Mouse (Mus musculus): ENCODE measurements around the gene Rell1. TPM values are rescaled to one million over a fixed set of nuclear protein-coding genes. Genes with fewer than 3 reads are reported as not detected.
A peak's percentile ranks its signal among the peaks of the same experiment; 100 is the strongest.

Gene Rell1
- total and polyA plus RNA-seq, 2 experiments, result 5.7 to 8.4 TPM

DNA sequence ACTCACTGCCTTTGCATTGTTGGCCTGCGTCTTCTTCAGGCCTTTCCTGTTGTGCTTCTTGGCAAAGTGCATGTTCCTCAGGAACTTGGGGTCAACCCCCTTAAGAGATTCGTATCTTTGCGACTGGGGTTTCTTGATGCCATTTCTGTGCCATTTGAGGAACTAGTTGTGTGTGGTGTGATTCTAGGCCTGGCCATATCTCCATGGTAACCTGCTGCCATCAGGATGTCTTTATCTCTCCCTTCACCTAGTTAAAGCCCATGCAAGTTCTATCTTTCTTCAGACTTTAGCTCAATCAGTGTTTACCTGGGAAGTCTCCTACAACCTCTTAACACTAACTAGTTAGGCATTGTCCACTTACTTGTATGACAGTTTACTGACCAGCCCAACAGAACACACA is 22.0 kb upstream of the Rell1 start:
- no peak overlapping the region for H3K4me3 ChIP-seq (ENCODE audit: insufficient read depth, low read depth, low read length)
- 95% methylated on average over 3 of the region's 3 CpGs for WGBS
- no peaks in the 10 kb centered on the region for H3K27me3 ChIP-seq (ENCODE audit: control insufficient read depth, insufficient read depth, low read length)
- no peaks in the 10 kb centered on the region for H3K4me1 ChIP-seq (ENCODE audit: control insufficient read depth, insufficient read depth, low read length)
- H3K36me3 ChIP-seq (ENCODE audit: control insufficient read depth, insufficient read depth, low read length), result no peaks in the 10 kb centered on the region
- TF ChIP-seq POLR2A (IDR thresholded peaks at IDR 0.05; ENCODE audit: extremely low read depth, insufficient read depth, low read length), result no peak
- TF ChIP-seq CTCF (IDR thresholded peaks at IDR 0.05; ENCODE audit: low read depth, low read length), result no peak
- H3K79me2 ChIP-seq (ENCODE audit: control insufficient read depth, insufficient read depth, low read length), result no peaks in the 10 kb centered on the region
- DNase-seq (ENCODE audit: extremely low read depth, low read depth, low spot score), result no peak
- no peak overlapping the region for H3K9ac ChIP-seq (ENCODE audit: low read depth, low read length)
- no peak overlapping the region for H3K27ac ChIP-seq (replicated peaks; ENCODE audit: insufficient read depth, low read depth, low read length)

DNA sequence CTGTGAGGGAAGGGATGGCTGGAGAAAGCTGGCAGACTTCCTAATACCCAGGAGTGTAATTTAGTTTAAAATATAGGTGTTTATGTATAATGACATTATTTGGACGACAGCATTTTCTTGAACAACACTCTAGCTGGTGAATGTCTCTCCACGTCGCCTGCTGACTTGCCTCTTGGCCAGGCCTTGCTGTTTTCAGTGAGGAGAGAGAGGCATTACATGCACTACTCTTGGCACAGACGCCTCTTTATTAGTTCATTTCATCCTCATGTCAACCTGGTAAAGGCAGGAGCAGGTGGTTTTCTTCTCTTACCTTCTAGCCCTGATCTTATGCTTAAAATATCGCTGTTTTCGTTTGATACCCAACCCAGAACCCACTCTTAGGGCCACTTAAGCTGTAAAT is 17.6 kb upstream of the Rell1 start:
- no peak for TF ChIP-seq CTCF (IDR thresholded peaks at IDR 0.05; ENCODE audit: low read depth, low read length)
- TF ChIP-seq POLR2A (IDR thresholded peaks at IDR 0.05; ENCODE audit: extremely low read depth, insufficient read depth, low read length), result no peak
- Histone ChIP-seq H3K27ac (replicated peaks; ENCODE audit: insufficient read depth, low read depth, low read length) (no peak overlapping the region), H3K27me3 (ENCODE audit: control insufficient read depth, insufficient read depth, low read length) (no peaks in the 10 kb centered on the region), H3K36me3 (ENCODE audit: control insufficient read depth, insufficient read depth, low read length) (no peaks in the 10 kb centered on the region), H3K4me3 (ENCODE audit: insufficient read depth, low read depth, low read length) (no peak overlapping the region), H3K79me2 (ENCODE audit: control insufficient read depth, insufficient read depth, low read length) (no peaks in the 10 kb centered on the region), H3K4me1 (ENCODE audit: control insufficient read depth, insufficient read depth, low read length) (no peaks in the 10 kb centered on the region), H3K9ac (ENCODE audit: low read depth, low read length) (no peak overlapping the region)
- 95% methylated on average over 6 of the region's 6 CpGs for WGBS
- DNase-seq (ENCODE audit: extremely low read depth, low read depth, low spot score), result no peak

- WGBS, result 61% methylated on average over 11 of the region's 11 CpGs
- no peaks in the 10 kb centered on the region for H3K27me3 ChIP-seq (ENCODE audit: control insufficient read depth, insufficient read depth, low read length)
- TF ChIP-seq CTCF (IDR thresholded peaks at IDR 0.05; ENCODE audit: low read depth, low read length) (no peak), POLR2A (IDR thresholded peaks at IDR 0.05; ENCODE audit: extremely low read depth, insufficient read depth, low read length) (no peak)
- no peaks in the 10 kb centered on the region for H3K36me3 ChIP-seq (ENCODE audit: control insufficient read depth, insufficient read depth, low read length)
- H3K27ac ChIP-seq (replicated peaks; ENCODE audit: insufficient read depth, low read depth, low read length), result no peak overlapping the region
- no peaks in the 10 kb centered on the region for H3K79me2 ChIP-seq (ENCODE audit: control insufficient read depth, insufficient read depth, low read length)
- H3K4me3 ChIP-seq (ENCODE audit: insufficient read depth, low read depth, low read length), result no peak overlapping the region
- H3K4me1 ChIP-seq (ENCODE audit: control insufficient read depth, insufficient read depth, low read length), result no peaks in the 10 kb centered on the region
- DNase-seq (ENCODE audit: extremely low read depth, low read depth, low spot score), result no peak
- H3K9ac ChIP-seq (ENCODE audit: low read depth, low read length), result no peak overlapping the region
These were observed 13.6 kb upstream of the Rell1 start for GRCm38 (mm10) chr5:63982296-63982695.

- TF ChIP-seq POLR2A (IDR thresholded peaks at IDR 0.05; ENCODE audit: extremely low read depth, insufficient read depth, low read length) (no peak), CTCF (IDR thresholded peaks at IDR 0.05; ENCODE audit: low read depth, low read length) (no peak)
- Histone ChIP-seq H3K79me2 (ENCODE audit: control insufficient read depth, insufficient read depth, low read length) (no peaks in the 10 kb centered on the region; the same call in 1 of the 2 replicates), H3K4me3 (ENCODE audit: insufficient read depth, low read depth, low read length) (no peak overlapping the region), H3K4me1 (ENCODE audit: control insufficient read depth, insufficient read depth, low read length) (peaks cover 18% of the 10 kb centered on the region), H3K27me3 (ENCODE audit: control insufficient read depth, insufficient read depth, low read length) (no peaks in the 10 kb centered on the region), H3K9ac (ENCODE audit: low read depth, low read length) (no peak overlapping the region), H3K27ac (replicated peaks; ENCODE audit: insufficient read depth, low read depth, low read length) (no peak overlapping the region), H3K36me3 (ENCODE audit: control insufficient read depth, insufficient read depth, low read length) (no peaks in the 10 kb centered on the region)
- DNase-seq (ENCODE audit: extremely low read depth, low read depth, low spot score), result no peak
- WGBS, result 72% methylated on average over 2 of the region's 2 CpGs
These were observed 2.3 kb upstream of the Rell1 start for GRCm38 (mm10) chr5:63970991-63971390.

DNA sequence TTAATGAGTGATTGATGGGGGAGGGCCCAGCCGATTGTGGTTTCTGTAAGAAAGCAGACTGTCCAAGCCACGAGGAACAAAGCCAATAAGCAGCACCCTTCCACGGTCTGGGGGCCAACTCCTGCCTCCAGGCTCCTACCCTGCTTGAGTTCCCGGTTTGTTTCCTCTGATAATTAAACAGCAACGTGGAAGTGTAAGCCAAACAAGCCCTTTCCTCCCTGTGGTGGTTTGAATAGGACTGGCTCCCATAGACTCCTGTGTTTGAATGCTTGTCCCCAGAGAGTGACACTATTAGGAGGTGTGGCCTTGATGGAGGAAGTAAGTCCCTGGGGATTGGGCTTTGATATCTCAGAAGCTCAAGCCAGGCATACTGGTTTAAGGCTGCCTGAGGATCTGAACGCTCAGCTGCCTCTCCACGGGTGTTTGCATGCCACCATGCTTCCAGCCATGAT is 1.6 kb upstream of the Rell1 start:
- DNase-seq (ENCODE audit: extremely low read depth, low read depth, low spot score), result no peak
- 18% methylated on average over 7 of the region's 7 CpGs for WGBS
- H3K79me2 ChIP-seq (ENCODE audit: control insufficient read depth, insufficient read depth, low read length), result no peaks in the 10 kb centered on the region; the same call in 1 of the 2 replicates
- peaks cover 21% of the 10 kb centered on the region for H3K4me1 ChIP-seq (ENCODE audit: control insufficient read depth, insufficient read depth, low read length)
- no peak overlapping the region for H3K9ac ChIP-seq (ENCODE audit: low read depth, low read length)
- H3K4me3 ChIP-seq (ENCODE audit: insufficient read depth, low read depth, low read length), result no peak overlapping the region
- no peak overlapping the region for H3K27ac ChIP-seq (replicated peaks; ENCODE audit: insufficient read depth, low read depth, low read length)
- TF ChIP-seq CTCF (IDR thresholded peaks at IDR 0.05; ENCODE audit: low read depth, low read length), result no peak
- no peaks in the 10 kb centered on the region for H3K36me3 ChIP-seq (ENCODE audit: control insufficient read depth, insufficient read depth, low read length)
- H3K27me3 ChIP-seq (ENCODE audit: control insufficient read depth, insufficient read depth, low read length), result no peaks in the 10 kb centered on the region

- H3K36me3 ChIP-seq (ENCODE audit: control insufficient read depth, insufficient read depth, low read length), result no peaks in the 10 kb centered on the region
- peak overlapping the region; percentile 7; the same call in 1 of the 2 replicates for H3K27ac ChIP-seq (replicated peaks; ENCODE audit: insufficient read depth, low read depth, low read length)
- peak; percentile 71 for DNase-seq (ENCODE audit: extremely low read depth, low read depth, low spot score)
- H3K4me1 ChIP-seq (ENCODE audit: control insufficient read depth, insufficient read depth, low read length), result peaks cover 24% of the 10 kb centered on the region
- TF ChIP-seq POLR2A (IDR thresholded peaks at IDR 0.05; ENCODE audit: extremely low read depth, insufficient read depth, low read length) (no peak), CTCF (IDR thresholded peaks at IDR 0.05; ENCODE audit: low read depth, low read length) (no peak)
- peaks cover 4% of the 10 kb centered on the region; the same call in 1 of the 2 replicates for H3K79me2 ChIP-seq (ENCODE audit: control insufficient read depth, insufficient read depth, low read length)
- peak overlapping the region; percentile 2; the same call in 1 of the 2 replicates for H3K4me3 ChIP-seq (ENCODE audit: insufficient read depth, low read depth, low read length)
- peak overlapping the region; percentile 12; the same call in 1 of the 2 replicates for H3K9ac ChIP-seq (ENCODE audit: low read depth, low read length)
- no peaks in the 10 kb centered on the region for H3K27me3 ChIP-seq (ENCODE audit: control insufficient read depth, insufficient read depth, low read length)
- 11% methylated on average over 5 of the region's 5 CpGs for WGBS
These were observed 897 bp upstream of the Rell1 start for GRCm38 (mm10) chr5:63969476-63970112.
